Mouse (Mus musculus): ENCODE data around the gene Apom.

Gene Apom

GRCm38 (mm10) chr17:35131500-35132173 lies at the start of gene Apom:
Gene Apom (minus strand): TSS chr17:35132050.
- no peak for DNase-seq

DNA sequence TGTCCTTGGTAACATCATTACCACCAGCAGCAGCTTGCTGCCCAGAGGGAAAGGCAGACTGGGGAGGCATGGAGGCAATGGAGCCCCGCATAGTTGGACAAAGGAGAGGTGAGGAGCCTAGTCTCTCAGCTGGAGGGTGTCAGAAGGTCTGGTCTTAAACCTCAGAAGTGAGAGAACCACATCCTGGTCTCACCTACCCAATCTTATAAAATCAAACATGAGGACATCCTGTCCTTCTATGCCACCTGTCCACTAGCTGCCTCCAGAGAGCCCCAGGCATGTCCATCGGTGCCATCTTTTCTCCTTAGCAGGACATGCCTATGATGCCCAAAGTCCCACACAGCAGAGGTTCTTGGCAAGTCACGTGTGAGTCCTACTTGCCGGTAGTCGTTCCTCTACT lies 48.2 kb upstream of the Apom start:
- no peak for DNase-seq

DNA sequence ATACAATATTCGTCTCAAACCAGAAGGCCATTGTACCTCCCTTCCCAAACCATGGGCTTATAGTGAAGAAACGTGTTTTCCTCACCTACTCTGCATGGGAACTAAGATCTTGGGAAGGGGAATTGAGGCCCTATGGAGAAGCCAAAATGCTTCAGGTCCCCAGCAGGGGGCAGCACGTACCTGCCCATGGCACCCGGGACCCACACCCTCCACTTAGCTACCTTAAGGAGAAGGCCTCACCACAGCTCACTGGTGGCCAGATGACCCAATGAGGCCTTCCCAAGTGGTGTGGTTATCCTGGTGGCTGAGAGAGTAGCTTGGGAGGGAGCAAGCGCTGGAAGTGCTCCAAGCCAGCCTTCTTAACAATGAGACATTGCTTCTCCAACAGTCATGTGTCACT lies 46.7 kb upstream of the Apom start:
- DNase-seq, result no peak

GRCm38 (mm10) chr17:35175968-35176367 lies 44.1 kb upstream of the Apom start, which contains the start of gene Aif1:
Gene Aif1 (minus strand): TSS chr17:35176068.
- DNase-seq, result no peak

DNA sequence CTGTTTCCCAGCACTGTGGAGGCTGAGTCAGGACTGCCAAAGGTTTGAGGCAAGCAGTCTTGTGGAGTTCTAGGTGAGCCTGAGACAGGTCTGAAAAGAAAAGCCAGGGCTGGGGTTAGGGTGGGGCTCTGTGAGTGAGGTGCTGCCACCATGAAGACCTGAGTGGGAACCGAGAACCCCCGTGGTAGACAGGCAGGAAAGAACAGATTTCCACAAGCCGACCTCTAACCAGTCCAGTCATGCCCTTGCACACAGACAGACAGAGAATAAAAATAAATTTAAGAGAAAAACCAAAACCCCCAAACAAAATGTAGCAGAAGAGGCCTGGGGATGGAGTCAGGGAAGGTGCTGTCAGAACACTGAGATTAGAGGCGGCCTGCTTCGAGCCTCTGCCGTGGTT lies 43.5 kb upstream of the Apom start:
- DNase-seq, result no peak

DNA sequence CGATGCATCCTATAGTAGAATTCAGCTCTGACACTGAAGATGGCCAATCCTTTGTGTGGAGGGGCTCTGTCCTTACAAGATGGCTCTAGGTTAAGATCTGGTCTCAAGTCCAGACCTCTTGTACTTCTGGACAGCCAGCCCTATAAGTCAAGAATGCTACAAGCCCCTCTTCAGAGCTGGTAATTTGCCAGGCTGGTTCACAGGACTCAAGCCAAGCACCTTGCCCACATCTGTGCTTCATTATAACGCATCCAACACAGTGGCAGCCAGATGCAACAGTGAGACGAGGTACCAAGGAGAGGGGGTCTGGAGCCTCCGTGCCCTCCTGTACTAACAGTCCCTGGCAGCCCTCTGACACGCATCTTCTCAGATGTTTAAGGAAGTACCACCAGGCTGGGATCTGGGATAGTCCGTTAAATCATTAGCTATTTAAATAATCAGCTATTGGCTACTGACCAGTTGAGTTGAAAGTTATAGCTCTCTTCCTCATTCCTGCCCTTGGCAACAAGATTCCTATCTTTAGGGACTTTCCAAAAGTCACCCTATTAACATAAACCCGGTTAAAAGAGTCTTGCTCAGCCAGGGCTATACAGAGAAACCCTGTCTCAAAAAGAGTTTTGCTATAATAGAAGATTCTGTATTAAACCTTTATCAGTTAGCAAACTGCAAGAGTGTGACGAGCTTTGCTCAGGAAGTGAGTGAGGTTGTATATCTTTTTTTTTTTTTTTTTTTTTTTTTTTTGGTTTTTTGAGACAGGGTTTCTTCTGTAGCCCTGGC lies 42.5 kb upstream of the Apom start:
- DNase-seq, result no peak

DNA sequence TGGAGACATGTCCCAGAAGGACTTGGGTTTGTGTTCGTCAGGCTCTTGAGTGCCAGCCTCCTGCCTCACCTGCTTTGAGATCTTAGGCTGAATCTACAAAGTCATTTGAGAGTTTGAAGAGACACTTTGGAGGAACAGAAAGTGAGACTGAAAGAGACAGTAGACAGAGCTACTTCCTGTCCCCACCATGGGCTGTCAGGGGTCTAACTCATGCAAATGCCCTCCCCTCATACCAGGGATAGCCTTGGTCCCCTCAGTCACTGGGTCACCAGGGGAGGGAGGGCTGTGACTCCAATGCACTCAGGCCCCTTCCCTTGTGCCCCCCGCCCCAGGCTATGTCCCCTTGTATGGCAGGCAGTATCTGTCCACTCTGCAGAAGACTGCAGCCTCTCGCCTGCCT lies 41.5 kb upstream of the Apom start:
- DNase-seq, result no peak

GRCm38 (mm10) chr17:35172445-35173234 lies 40.8 kb upstream of the Apom start:
- no peak for DNase-seq

- no peak for DNase-seq
These were observed 36.8 kb upstream of the Apom start for GRCm38 (mm10) chr17:35168541-35169207.

GRCm38 (mm10) chr17:35167794-35168193 lies 35.9 kb upstream of the Apom start:
- no peak for DNase-seq

DNA sequence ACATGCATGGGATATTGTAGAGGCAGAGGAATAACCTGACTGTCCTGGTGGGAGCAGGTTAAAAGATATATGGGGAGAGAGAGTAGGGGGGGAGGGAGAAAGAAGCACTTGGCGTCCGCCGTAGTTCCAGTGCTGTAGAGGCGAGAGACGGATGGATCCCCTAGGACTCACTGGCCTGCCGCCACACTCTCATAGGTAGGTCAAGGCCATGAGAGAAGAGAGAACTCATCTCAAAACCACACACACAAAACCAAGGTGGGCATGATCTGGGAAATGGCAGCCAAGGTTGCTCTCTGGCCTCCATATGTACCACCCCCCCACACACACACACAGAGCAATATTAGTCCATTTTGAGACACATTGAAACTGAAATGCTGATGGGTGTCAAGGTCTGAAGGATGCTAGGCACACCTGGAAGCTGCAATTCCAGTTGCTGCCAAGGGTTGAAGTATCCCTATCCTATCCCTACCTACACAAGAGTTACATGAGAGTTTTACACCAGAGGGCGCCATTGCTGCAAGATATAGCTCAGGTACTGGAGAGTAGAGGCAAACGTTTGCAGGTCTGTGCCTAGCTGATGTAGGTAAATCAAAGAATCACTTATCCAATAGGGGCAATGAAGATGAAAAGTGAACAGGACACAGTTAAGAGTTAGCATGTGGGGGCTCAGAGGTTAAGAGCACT lies 34.6 kb upstream of the Apom start:
- DNase-seq, result peak; percentile 61

- DNase-seq, result no peak
These were observed 33.8 kb upstream of the Apom start for GRCm38 (mm10) chr17:35165451-35166155.

DNA sequence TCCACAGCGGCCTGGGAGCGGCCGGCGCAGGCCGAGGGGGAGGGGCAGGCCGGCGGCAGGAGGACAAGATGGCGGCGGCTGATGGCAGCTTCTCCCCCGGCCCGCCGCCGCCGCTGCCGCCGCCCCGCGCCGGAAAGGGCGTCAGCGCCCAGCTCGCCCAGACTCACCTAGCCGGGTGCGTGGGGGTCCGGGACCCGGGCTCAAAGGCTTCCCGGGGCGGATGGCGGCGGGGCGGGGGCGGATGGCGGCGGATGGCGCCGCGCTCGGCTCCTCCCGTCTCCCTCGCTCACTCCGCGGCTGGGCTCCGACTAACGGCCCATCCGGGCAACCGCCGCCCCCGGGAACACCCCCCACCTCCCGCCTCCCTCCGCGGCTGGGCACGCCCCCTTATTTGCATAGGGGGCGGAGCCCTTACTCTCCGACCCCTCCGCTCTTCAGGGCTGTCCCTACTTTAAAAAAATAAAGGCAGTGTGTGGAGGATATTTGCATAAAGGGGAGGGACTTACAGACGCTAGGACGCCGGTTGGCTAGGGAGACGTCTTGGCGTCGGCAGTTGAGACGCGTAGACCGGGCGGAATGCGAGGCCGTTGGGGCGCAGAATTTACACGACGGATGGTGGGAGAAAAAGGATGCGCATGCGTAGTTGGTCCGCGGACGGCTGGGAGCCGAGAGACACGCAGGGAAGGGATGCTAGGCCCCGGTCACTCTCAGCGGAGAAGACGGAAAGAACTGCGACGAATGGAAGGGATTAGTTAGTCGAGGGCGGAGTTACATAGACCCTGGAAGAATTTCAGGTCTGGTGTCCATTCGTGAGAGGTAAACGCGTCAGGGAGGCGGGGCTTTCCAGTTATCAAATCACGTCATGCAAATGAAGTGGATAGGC lies 33.0 kb upstream of the Apom start, which contains the start of gene Prrc2a:
Prrc2a (minus strand) TSS at position 330 of the 883 bp plus-strand sequence.
- peak; percentile 98 for DNase-seq

DNA sequence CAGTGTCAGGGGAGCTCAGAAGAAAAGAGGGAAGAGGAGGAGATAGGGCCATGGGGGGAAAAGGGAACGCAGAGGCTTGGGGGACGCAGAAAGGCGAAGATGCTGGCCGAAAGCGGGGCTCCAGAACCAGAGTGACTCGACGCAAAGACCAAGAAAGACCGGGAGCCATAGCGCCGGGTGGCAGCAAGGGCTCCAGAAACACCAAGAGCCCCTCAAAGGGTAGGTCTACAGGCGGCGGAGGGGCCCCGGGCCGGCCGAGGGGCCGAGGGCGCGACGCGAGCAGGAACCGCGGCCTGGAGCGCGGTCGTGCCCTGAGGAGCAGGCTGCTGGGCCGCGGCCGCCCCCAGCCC lies 32.3 kb upstream of the Apom start:
- no peak for DNase-seq

DNA sequence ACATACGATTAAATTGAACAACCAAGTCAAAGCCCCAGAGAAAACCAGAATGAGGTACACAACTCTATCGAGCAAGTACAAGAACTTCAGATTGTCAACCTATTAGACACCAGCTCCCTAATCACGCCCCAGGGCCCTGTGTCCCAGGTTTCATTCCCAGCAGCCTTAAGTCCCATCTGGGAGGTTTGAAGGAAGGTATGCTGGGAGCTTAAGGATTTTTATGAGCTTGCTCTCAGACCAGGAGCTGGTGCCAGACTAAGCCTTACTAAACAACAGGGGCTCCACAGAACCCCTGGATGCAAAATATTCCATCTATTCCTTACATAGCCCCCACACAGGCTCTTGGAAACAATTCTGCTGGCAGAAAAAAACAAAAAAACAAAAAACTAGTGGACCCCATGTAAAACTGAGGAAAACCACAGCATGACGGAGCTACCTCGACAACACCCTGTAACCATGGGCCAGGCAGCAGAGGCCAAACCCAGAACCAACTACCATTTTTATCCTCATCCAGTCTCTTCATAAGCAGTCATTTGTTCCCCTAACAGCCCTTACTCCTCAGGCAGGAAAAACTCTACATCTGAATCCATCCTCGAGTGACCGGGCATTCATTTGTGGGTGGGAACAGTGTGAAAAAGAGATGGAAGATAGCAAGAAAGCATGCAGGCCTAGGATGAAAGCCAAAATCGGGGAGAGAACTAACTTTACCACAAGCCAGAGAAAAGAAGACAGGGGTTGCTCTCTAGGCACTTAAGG lies 31.7 kb upstream of the Apom start:
- no peak for DNase-seq

GRCm38 (mm10) chr17:35162730-35163129 lies 30.9 kb upstream of the Apom start:
- DNase-seq, result no peak

DNA sequence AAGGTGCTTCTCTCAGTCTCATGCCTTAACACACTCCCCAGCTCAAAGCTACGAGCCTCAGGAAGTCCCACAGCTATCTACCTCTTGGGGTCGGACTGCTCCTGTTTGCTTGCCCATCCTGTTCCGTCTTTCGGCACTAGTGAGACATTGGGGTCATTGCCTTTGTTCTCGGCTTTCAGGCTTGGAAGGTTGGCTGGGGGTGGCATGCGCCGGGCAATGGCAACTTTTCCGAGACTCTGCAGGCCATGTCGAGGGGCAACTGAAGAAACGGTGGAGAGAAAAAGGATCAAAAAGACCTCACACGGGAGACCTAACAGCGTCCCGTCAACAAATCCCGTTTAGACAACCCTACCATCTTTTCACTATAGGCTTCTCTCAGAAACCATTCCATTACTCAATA lies 30.3 kb upstream of the Apom start:
- no peak for DNase-seq

DNA sequence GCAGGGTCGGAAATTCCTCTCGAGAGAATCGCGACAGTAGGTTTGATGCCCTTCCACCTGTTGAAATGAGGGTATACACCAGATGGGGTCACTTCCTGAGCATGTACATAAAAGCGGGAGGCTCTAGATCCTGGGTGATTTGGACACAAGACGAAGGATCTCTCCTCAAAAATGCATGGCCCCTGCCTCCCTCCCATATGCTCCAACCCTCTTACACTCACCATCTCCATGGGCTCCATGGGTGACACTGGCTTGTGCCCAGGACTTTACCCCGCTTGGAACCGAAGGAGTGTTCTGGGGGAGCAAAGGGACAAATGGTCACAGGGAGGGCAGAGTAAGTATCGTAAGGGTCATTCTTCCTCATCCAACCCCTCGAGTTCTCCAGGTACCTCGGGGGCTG lies 29.6 kb upstream of the Apom start:
- no peak for DNase-seq

DNA sequence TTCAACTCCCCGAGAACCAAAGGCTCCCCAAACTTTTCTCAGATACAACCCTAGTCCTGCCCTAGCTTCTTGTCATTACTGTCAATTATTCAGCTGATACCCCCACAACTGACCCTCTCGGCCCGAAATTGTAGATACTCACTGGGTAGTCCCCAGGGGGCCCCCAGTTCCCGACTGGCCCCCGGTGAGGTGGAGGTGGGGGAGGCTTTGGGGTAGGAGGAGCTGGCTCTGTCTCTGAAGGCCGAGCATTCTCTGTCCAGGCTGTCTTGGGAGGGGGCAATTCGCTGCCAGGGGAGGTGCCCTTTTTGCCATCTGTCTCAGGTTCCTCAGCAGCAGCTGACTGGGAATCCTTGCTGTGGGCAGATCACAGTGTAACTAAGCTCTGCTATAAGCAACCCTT lies 27.8 kb upstream of the Apom start:
- no peak for DNase-seq

Measured in right cerebral cortex, postnatal 4 days (tissue).